In genomic region chr7:110122289-110122564, GRCm38 (mm10) we compare ENCODE assay signal across 7 mouse cellular contexts. TPM values are rescaled to one million over a fixed set of nuclear protein-coding genes. Genes with fewer than 3 reads are reported as not detected.
DNase-seq lines count a peak whose midpoint lies in the region; ATAC-seq lines count a peak whose summit lies in the region.

No protein-coding gene starts in this region.

- no peaks in the 10 kb centered on the region for H3K27me3 ChIP-seq in lung, embryonic 16.5 days (ENCODE audit: control insufficient read depth, insufficient read depth, low read depth, low read length)
- H3K27me3 ChIP-seq in embryonic facial prominence, embryonic 13.5 days, result no peaks in the 10 kb centered on the region
- H3K27me3 ChIP-seq in hindbrain, embryonic 15.5 days, result no peaks in the 10 kb centered on the region
- no peaks in the 10 kb centered on the region for H3K27me3 ChIP-seq in midbrain, embryonic 14.5 days (ENCODE audit: control insufficient read depth, insufficient read depth, low read length)

- WGBS in lung, embryonic 16.5 days, result under 1% methylated on average over 22 of the region's 27 CpGs
- WGBS in embryonic facial prominence, embryonic 13.5 days, result 0% methylated on average over 27 of the region's 27 CpGs
- 0% methylated on average over 20 of the region's 27 CpGs for WGBS in hindbrain, embryonic 15.5 days
- under 1% methylated on average over 27 of the region's 27 CpGs for WGBS in midbrain, embryonic 14.5 days

- peak overlapping the region; percentile 92 for H3K9ac ChIP-seq in lung, embryonic 16.5 days (ENCODE audit: low read length)
- H3K9ac ChIP-seq in embryonic facial prominence, embryonic 13.5 days, result peak overlapping the region; percentile 93
- peak overlapping the region; percentile 71 for H3K9ac ChIP-seq in hindbrain, embryonic 15.5 days
- H3K9ac ChIP-seq in midbrain, embryonic 14.5 days (replicated peaks; ENCODE audit: low read length), result peak overlapping the region; percentile 59

- H3K4me1 ChIP-seq in lung, embryonic 16.5 days (replicated peaks; ENCODE audit: control insufficient read depth, insufficient read depth, low read length), result peaks cover 7% of the 10 kb centered on the region
- H3K4me1 ChIP-seq in embryonic facial prominence, embryonic 13.5 days, result peaks cover 18% of the 10 kb centered on the region
- H3K4me1 ChIP-seq in hindbrain, embryonic 15.5 days (replicated peaks), result peaks cover 15% of the 10 kb centered on the region
- 0 out of 2 replicates have a peak, but pooled peaks cover 2% of the 10 kb centered on the region for H3K4me1 ChIP-seq in midbrain, embryonic 14.5 days (ENCODE audit: control insufficient read depth, insufficient read depth, low read length)

- no peak; the same call in 1 of the 2 replicates for ATAC-seq in lung, embryonic 16.5 days (ENCODE audit: low read depth)
- ATAC-seq in embryonic facial prominence, embryonic 13.5 days (ENCODE audit: insufficient number of reproducible peaks, insufficient read depth, low FRiP score, low TSS enrichment, low read depth), result peak; percentile 11; the same call in 1 of the 2 replicates
- ATAC-seq in hindbrain, embryonic 15.5 days (ENCODE audit: low FRiP score, low read depth), result no peak
- no peak for ATAC-seq in midbrain, embryonic 14.5 days (ENCODE audit: low FRiP score, low TSS enrichment)

- H3K36me3 ChIP-seq in lung, embryonic 16.5 days (ENCODE audit: control insufficient read depth, insufficient read depth, low read length), result peaks cover 3% of the 10 kb centered on the region
- peaks cover 3% of the 10 kb centered on the region for H3K36me3 ChIP-seq in embryonic facial prominence, embryonic 13.5 days
- no peaks in the 10 kb centered on the region for H3K36me3 ChIP-seq in hindbrain, embryonic 15.5 days
- H3K36me3 ChIP-seq in midbrain, embryonic 14.5 days (ENCODE audit: control insufficient read depth, insufficient read depth, low read length), result no peaks in the 10 kb centered on the region

- H3K27ac ChIP-seq in lung, embryonic 16.5 days (ENCODE audit: low read length), result peak overlapping the region; percentile 97
- H3K27ac ChIP-seq in embryonic facial prominence, embryonic 13.5 days, result peak overlapping the region; percentile 96
- H3K27ac ChIP-seq in hindbrain, embryonic 15.5 days (replicated peaks), result peak overlapping the region; percentile 74
- H3K27ac ChIP-seq in midbrain, embryonic 14.5 days (replicated peaks; ENCODE audit: low read depth, low read length), result peak overlapping the region; percentile 67

- DNase-seq in lung, postnatal 10 days, result no peak
- no peak for DNase-seq in midbrain, embryonic 14.5 days
- DNase-seq in urinary bladder, postnatal 25 days (ENCODE audit: low spot score), result no peak
- no peak for DNase-seq in testis, postnatal 10 days (ENCODE audit: low spot score)

- peak overlapping the region; percentile 98 for H3K4me3 ChIP-seq in lung, embryonic 16.5 days (ENCODE audit: low read length)
- H3K4me3 ChIP-seq in embryonic facial prominence, embryonic 13.5 days, result peak overlapping the region; percentile 95
- peak overlapping the region; percentile 70 for H3K4me3 ChIP-seq in hindbrain, embryonic 15.5 days
- peak overlapping the region; percentile 83 for H3K4me3 ChIP-seq in midbrain, embryonic 14.5 days (replicated peaks; ENCODE audit: low read depth, low read length)

- H3K9me3 ChIP-seq in lung, embryonic 16.5 days (ENCODE audit: control insufficient read depth, low read length), result no peaks in the 10 kb centered on the region
- H3K9me3 ChIP-seq in embryonic facial prominence, embryonic 13.5 days, result no peaks in the 10 kb centered on the region
- no peaks in the 10 kb centered on the region for H3K9me3 ChIP-seq in hindbrain, embryonic 15.5 days
- H3K9me3 ChIP-seq in midbrain, embryonic 14.5 days (ENCODE audit: control insufficient read depth, low read length), result no peaks in the 10 kb centered on the region

- peak overlapping the region; percentile 58 for H3K4me2 ChIP-seq in lung, embryonic 16.5 days (ENCODE audit: low read depth, low read length)
- peak overlapping the region; percentile 80 for H3K4me2 ChIP-seq in embryonic facial prominence, embryonic 13.5 days
- peak overlapping the region; percentile 89 for H3K4me2 ChIP-seq in hindbrain, embryonic 15.5 days
- peak overlapping the region; percentile 87 for H3K4me2 ChIP-seq in midbrain, embryonic 14.5 days (ENCODE audit: low read length)

RNA-seq across cellular contexts. Expression of gene Wee1, which starts 0.4 kb away (rescaled TPM):
- 23.4 and 24.3 TPM in 2 replicates for polyA plus RNA-seq in lung, embryonic 16.5 days (2015; fragmentation: Nextera tagmentation; extraction: Ambion mirVana)
- 24.5 and 27.2 TPM in 2 replicates for polyA plus RNA-seq in embryonic facial prominence, embryonic 13.5 days (2015; fragmentation: Nextera tagmentation; extraction: Ambion mirVana)
- polyA plus RNA-seq in hindbrain, embryonic 15.5 days (2015; fragmentation: Nextera tagmentation; extraction: Ambion mirVana), result 7.3 and 7.9 TPM in 2 replicates
- 3.8 and 7.9 TPM in 2 replicates for polyA plus RNA-seq in midbrain, embryonic 14.5 days (2014; fragmentation: Nextera tagmentation; extraction: Ambion mirVana)
